Mouse (Mus musculus) heart, postnatal 0 days (tissue): ENCODE results near the gene Nle1. TPM values are rescaled to one million over a fixed set of nuclear protein-coding genes. Genes with fewer than 3 reads are reported as not detected.

Experiments
- ATAC-seq: fragments of 200-750 bp; cut with Nextera tagmentation; 2 replicates; pipeline ENCODE4 v1.8.0; 2017; ENCODE audit warnings: low read depth, moderate number of reproducible peaks, moderate library complexity; ENCODE audit not compliant: insufficient read depth
- DNase-seq: peaks from one replicate; pipeline ENCODE4 v3.0.0-alpha.2; 2016; ENCODE audit warnings: low spot score
- H3K27ac ChIP-seq: fragments of 300-500 bp; sonication (generic); 2 replicates; pipeline ENCODE4 v1.5.1; 2014; ENCODE audit warnings: low read depth, mild to moderate bottlenecking
- H3K27me3 ChIP-seq: fragments of 300-500 bp; sonication (generic); 2 replicates; pipeline ENCODE4 v1.6.1; 2014; ENCODE audit warnings: low read length, mixed read lengths; ENCODE audit not compliant: control insufficient read depth, insufficient read depth
- H3K36me3 ChIP-seq: fragments of 300-500 bp; sonication (generic); replicated peaks from 2 replicates; pipeline ENCODE4 v1.6.1; 2014; ENCODE audit warnings: low read length, mixed read lengths; ENCODE audit not compliant: control insufficient read depth, insufficient read depth
- H3K4me1 ChIP-seq: fragments of 300-500 bp; sonication (generic); 2 replicates; pipeline ENCODE4 v1.6.1; 2014; ENCODE audit warnings: antibody characterized with exemption; ENCODE audit not compliant: control insufficient read depth, insufficient read depth
- H3K4me2 ChIP-seq: fragments of 300-500 bp; sonication (generic); 2 replicates; pipeline ENCODE4 v1.6.1; 2014; ENCODE audit warnings: low read depth, mild to moderate bottlenecking, low read length, moderate library complexity
- H3K4me3 ChIP-seq: fragments of 300-500 bp; sonication (generic); 2 replicates; pipeline ENCODE4 v1.5.1; 2014; ENCODE audit warnings: low read depth, low read length
- H3K9ac ChIP-seq: fragments of 300-500 bp; sonication (generic); replicated peaks from 2 replicates; pipeline ENCODE4 v1.6.1; 2014; ENCODE audit warnings: low read depth, low read length, mixed read lengths
- H3K9me3 ChIP-seq: fragments of 300-500 bp; sonication (generic); replicated peaks from 2 replicates; pipeline ENCODE4 v1.6.1; 2016; ENCODE audit warnings: low read length; ENCODE audit not compliant: control insufficient read depth
- CTCF ChIP-seq: IDR thresholded peaks from 2 replicates; pipeline ENCODE4 v1.5.1; 2016; ENCODE audit warnings: antibody characterized with exemption, control low read depth, low read depth
- EP300 ChIP-seq: IDR thresholded peaks from 2 replicates; pipeline ENCODE4 v1.6.1; 2016; ENCODE audit warnings: antibody characterized with exemption, low read depth
- WGBS: fragments of 180-500 bp; shearing (Covaris S2); extraction: QIAGEN DNeasy Blood & Tissue Kit; methylation state at CpG from one replicate; pipeline ENCODE4 v1.1.7; 2014; 5-methylcytosine and 5-hydroxymethylcytosine counted together
- polyA plus RNA-seq: library from polyadenylated mRNA; unstranded; fragments of >200 nt; fragmentation: Nextera tagmentation; extraction: Ambion mirVana; gene quantifications from 2 replicates; pipeline ENCODE4 v1.2.1, GENCODE M21; 2015
- total RNA-seq: library from RNA; depleted of rRNA; stranded (reverse); fragments of >200 nt; gene quantifications from 2 replicates; pipeline ENCODE4 v1.2.3, GENCODE M21; 2014; ENCODE audit warnings: low replicate concordance

Nle1 gene
- total and polyA plus RNA-seq, 2 experiments from 2014 or later: 9.4 to 28.1 TPM

DNA sequence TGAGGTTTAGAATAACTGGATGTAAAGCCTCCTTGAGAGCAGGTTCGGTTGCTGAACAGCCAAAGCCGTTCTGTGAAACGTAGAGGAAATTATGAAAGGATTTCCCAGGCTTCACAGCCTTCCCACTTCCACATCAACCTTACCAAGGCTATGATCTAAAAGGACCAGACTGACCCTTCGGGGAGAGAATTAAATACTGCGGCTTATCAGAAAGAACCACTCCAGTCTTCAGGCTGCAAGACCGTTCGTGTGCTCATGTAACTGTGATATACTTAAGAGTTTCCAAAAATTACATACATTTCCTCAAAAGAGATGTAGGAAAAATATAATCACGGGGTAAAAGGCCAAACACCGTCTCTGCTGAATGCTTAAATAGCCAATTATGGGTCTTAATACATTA, 45.6 kb downstream of the Nle1 start:
- no peak for TF ChIP-seq CTCF
- TF ChIP-seq EP300: no peak
- no peak for ATAC-seq
- WGBS: 78% methylated on average over 9 of the region's 9 CpGs
- H3K9me3 ChIP-seq: no peaks in the 10 kb centered on the region
- no peak overlapping the region for H3K9ac ChIP-seq
- no peaks in the 10 kb centered on the region for H3K27me3 ChIP-seq
- H3K36me3 ChIP-seq: no peaks in the 10 kb centered on the region
- no peak overlapping the region for H3K27ac ChIP-seq
- H3K4me2 ChIP-seq: no peak overlapping the region
- no peak for DNase-seq
- H3K4me3 ChIP-seq: no peak overlapping the region
- no peaks in the 10 kb centered on the region; the same call in 1 of the 2 replicates for H3K4me1 ChIP-seq

DNA sequence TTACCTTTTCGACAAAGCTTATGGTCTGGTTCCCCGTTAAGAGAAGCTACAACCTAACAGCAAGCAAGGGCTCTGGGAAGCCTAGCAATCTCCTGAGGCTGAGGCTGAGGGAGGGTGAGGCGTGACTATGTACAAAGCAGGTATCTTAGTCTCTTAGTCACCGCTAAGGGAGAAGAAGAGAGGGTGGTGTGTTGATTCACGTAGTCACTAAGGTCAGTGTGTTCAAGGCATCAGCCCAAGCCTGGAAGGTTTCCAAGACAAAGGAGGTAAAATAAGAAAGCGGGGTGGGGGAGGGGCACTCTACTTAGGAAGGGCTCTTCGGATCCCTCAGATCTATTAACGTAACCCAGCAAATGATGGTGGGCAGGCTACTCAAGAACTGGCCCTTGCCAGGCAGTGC, 46.7 kb downstream of the Nle1 start:
- no peak overlapping the region for H3K9ac ChIP-seq
- no peak overlapping the region for H3K4me2 ChIP-seq
- H3K4me1 ChIP-seq: no peaks in the 10 kb centered on the region; the same call in 1 of the 2 replicates
- H3K36me3 ChIP-seq: no peaks in the 10 kb centered on the region
- no peak for DNase-seq
- no peaks in the 10 kb centered on the region for H3K9me3 ChIP-seq
- no peak for ATAC-seq
- TF ChIP-seq CTCF: no peak
- 57% methylated on average over 8 of the region's 8 CpGs for WGBS
- H3K27ac ChIP-seq: no peak overlapping the region
- no peaks in the 10 kb centered on the region for H3K27me3 ChIP-seq
- no peak overlapping the region for H3K4me3 ChIP-seq

DNA sequence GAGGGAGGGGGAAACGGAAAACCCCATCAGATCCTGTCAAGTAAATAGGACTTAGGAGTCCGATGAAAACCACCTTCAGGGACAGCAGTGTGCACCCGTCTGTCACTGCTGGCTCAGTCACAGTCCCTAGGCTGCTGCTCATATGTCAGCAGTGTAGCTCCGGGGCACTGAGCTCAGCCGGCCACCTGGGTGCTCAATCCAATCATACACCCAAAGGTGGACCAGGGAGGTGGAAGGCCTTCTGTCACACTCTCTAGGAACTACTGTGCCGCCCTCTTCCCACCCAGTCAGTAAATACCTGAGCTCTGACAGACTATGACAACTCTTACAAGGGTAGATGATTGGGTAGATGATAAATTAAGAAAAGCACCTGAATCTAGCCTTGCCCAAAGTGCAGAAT, 47.5 kb downstream of the Nle1 start:
- no peak overlapping the region for H3K9ac ChIP-seq
- DNase-seq (no peak), ATAC-seq (no peak)
- no peak for TF ChIP-seq CTCF
- no peak for TF ChIP-seq EP300
- no peaks in the 10 kb centered on the region for H3K36me3 ChIP-seq
- H3K27ac ChIP-seq: no peak overlapping the region
- no peak overlapping the region for H3K4me2 ChIP-seq
- WGBS: 77% methylated on average over 6 of the region's 6 CpGs
- H3K9me3 ChIP-seq: no peaks in the 10 kb centered on the region
- H3K27me3 ChIP-seq: no peaks in the 10 kb centered on the region
- no peaks in the 10 kb centered on the region; the same call in 1 of the 2 replicates for H3K4me1 ChIP-seq
- no peak overlapping the region for H3K4me3 ChIP-seq

DNA sequence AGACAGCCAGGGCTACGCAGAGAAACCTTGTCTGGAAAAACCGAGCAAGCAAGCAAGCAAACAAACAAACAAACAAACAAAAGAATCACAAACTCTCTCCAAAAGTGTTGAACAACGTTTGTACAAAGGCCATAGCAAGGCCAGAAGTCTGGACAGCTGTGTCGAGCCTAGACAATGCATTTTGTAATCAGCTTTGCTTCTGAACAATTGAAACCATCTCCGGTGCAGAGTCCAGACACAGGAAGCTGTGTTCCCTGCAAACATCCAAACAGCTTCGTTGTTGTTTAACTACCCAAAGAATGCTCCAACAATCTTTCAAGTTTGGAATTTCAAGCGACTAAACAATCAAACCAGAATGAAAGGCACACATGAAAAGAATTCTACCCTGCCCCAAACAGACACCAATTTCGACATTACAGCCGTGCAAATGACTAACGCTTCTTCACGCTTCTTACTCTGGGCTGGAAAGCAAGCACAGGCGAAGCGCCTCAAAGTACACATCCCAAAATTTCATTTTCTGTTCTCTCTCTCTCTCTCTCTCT, 50.8 kb downstream of the Nle1 start:
- DNase-seq (no peak), ATAC-seq (no peak; the same call in 1 of the 2 replicates)
- Histone ChIP-seq H3K27me3 (no peaks in the 10 kb centered on the region), H3K4me3 (no peak overlapping the region), H3K4me1 (no peaks in the 10 kb centered on the region; the same call in 1 of the 2 replicates), H3K27ac (peak overlapping the region; percentile 58), H3K4me2 (no peak overlapping the region), H3K9me3 (no peaks in the 10 kb centered on the region), H3K9ac (no peak overlapping the region), H3K36me3 (no peaks in the 10 kb centered on the region)
- 69% methylated on average over 13 of the region's 13 CpGs for WGBS
- TF ChIP-seq EP300: no peak
- TF ChIP-seq CTCF: no peak

DNA sequence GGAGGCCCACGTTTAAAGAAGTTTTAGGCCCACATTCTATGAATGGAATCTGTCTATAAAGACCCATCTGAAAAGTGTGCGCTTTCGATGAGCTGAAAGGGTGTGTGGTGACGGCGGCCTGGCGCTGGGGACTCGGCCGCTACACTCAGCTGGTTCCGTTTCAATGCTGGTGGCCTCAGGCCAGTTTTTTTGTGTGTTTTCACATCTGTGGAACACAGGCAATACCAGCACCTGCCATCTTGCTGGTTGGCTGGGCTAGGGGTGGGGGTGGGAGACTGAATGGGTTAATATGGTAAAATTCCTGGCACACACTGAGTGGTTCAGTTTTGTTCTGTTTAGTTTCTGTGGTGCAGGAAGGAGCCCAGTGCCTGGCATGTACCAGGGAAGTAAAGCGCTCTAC, 52.2 kb downstream of the Nle1 start:
- no peak overlapping the region for H3K9ac ChIP-seq
- no peak for DNase-seq

DNA sequence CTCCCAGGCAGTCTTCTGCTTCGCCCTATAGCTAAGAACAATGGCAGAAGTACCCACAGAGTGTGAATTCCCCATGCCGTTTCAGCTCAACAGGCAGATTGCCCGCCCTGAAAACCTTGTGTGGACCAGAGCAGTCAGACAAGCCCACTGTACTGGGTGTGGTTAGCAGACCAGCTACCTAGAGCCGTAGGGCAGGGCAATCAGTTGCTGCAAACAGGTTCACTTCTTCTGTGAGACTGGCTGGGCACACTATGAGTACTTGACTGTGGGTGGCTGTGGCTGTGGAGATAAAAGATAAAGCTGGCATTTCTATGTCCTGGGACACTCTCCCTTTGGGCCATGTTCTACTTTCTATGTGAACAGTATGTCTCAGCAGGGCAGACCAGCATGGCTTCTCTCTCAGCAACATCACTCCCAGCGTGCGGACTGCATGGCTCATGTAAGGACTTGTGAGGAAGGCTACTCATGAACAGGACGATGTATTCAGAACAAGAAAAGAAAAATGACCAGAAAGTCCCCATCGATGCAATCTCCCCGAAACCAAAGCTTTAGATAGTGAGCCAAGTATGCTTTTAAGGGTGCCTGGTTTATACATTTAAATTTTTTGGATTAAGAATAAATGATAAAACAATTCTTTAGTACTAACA, 52.8 kb downstream of the Nle1 start:
- H3K27me3 ChIP-seq: no peaks in the 10 kb centered on the region
- TF ChIP-seq EP300 (no peak), CTCF (no peak)
- no peak overlapping the region for H3K4me3 ChIP-seq
- no peaks in the 10 kb centered on the region for H3K36me3 ChIP-seq
- H3K9me3 ChIP-seq: no peaks in the 10 kb centered on the region
- H3K4me1 ChIP-seq: no peaks in the 10 kb centered on the region
- H3K4me2 ChIP-seq: no peak overlapping the region
- no peak overlapping the region for H3K27ac ChIP-seq
- 75% methylated on average over 9 of the region's 9 CpGs for WGBS
- ATAC-seq (no peak), DNase-seq (no peak)
- H3K9ac ChIP-seq: no peak overlapping the region

More for the DNA sequence above, 52.2 kb downstream of the Nle1 start:
- Histone ChIP-seq H3K4me1 (no peaks in the 10 kb centered on the region), H3K4me2 (no peak overlapping the region), H3K36me3 (no peaks in the 10 kb centered on the region), H3K27me3 (no peaks in the 10 kb centered on the region), H3K9me3 (no peaks in the 10 kb centered on the region), H3K27ac (no peak overlapping the region), H3K4me3 (no peak overlapping the region)
- no peak for TF ChIP-seq EP300
- TF ChIP-seq CTCF: no peak
- ATAC-seq: no peak
- WGBS: 82% methylated on average over 10 of the region's 10 CpGs
